Mouse (Mus musculus): ENCODE results near the gene Olfr65. TPM values are rescaled to one million over a fixed set of nuclear protein-coding genes. Genes with fewer than 3 reads are reported as not detected.

Gene Olfr65
- not detected in 3 replicates for total RNA-seq (2017)

GRCm38 (mm10) chr7:103903187-103903586, at the start of gene Olfr65:
Olfr65 (plus strand) TSS chr7:103903487.
- ATAC-seq (replicated peaks; ENCODE audit: insufficient number of reproducible peaks, low FRiP score, low TSS enrichment, poor library complexity, severe bottlenecking), result no peak

- ATAC-seq (replicated peaks; ENCODE audit: insufficient number of reproducible peaks, low FRiP score, low TSS enrichment, poor library complexity, severe bottlenecking), result no peak
Measured at GRCm38 (mm10) chr7:103854669-103855068, 48.6 kb upstream of the Olfr65 start.

DNA sequence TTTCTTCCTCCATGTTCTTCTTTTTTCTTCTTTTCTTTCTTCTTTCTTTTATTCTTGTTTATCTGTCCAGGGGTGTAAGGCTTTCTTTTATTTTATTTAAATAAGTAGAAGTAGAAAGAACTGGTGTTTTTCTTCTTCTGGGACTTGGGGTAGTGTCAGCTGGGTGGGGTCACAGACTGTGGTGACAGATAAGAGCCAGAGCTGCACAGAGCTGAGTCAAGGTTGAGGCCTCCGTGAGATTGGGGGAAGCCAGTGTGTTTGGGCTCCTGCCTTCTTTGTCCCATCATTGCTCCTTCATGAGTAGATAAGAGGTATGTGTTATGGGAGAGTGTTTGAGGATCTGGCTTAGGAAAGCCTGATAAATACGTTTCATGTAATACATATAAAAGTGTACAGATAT, 44.2 kb upstream of the Olfr65 start:
- no peak for ATAC-seq (replicated peaks; ENCODE audit: insufficient number of reproducible peaks, low FRiP score, low TSS enrichment, poor library complexity, severe bottlenecking)

- ATAC-seq (replicated peaks; ENCODE audit: insufficient number of reproducible peaks, low FRiP score, low TSS enrichment, poor library complexity, severe bottlenecking), result 0 out of 2 replicates have a peak, but pooled peaks have one; percentile 40
Measured at GRCm38 (mm10) chr7:103860855-103861254, 42.4 kb upstream of the Olfr65 start.

GRCm38 (mm10) chr7:103861531-103861930, 41.8 kb upstream of the Olfr65 start:
- ATAC-seq (replicated peaks; ENCODE audit: insufficient number of reproducible peaks, low FRiP score, low TSS enrichment, poor library complexity, severe bottlenecking), result no peak

DNA sequence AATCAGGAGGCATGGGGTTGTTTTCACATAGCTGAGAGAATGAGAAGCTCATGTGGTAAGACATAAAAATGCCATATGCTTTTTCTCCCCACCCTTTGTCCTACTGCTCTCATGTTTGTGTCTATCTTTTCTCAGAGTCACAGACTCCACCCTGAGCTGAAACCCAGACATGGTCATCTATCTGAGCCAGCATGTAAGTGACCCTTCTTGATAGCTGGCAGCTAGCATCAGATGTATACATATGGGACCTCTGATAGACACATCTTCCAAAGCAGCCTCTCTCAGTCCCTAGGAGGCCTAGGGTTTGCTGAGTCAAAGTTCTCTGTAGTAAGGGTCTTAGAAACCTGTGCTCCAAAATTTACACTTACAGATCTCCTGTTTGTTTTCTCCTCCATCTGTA, 37.6 kb upstream of the Olfr65 start:
- ATAC-seq (replicated peaks; ENCODE audit: insufficient number of reproducible peaks, low FRiP score, low TSS enrichment, poor library complexity, severe bottlenecking), result no peak

DNA sequence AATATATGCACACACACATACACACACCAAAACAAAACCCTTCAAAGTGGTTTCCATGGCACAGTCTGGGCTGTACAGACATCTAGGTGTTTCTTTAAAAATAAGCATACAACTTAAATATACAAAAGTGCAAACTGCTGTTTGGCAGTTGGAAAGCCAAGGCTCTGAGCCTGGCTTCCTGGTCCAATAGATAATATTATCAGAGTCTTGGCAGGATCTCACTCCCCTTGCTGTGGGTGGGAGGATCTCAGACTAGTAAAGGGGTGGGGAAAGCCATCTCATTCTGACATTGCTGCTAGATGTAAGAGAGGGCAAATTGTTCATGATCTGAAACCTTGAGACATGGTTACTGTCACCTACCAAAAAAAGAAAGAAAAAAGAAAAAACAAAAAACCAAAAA, 32.6 kb upstream of the Olfr65 start:
- ATAC-seq (replicated peaks; ENCODE audit: insufficient number of reproducible peaks, low FRiP score, low TSS enrichment, poor library complexity, severe bottlenecking), result no peak

GRCm38 (mm10) chr7:103873064-103873463, 30.2 kb upstream of the Olfr65 start:
- no peak for ATAC-seq (replicated peaks; ENCODE audit: insufficient number of reproducible peaks, low FRiP score, low TSS enrichment, poor library complexity, severe bottlenecking)

- ATAC-seq (replicated peaks; ENCODE audit: insufficient number of reproducible peaks, low FRiP score, low TSS enrichment, poor library complexity, severe bottlenecking), result no peak
Measured at GRCm38 (mm10) chr7:103874451-103874850, 28.8 kb upstream of the Olfr65 start.

DNA sequence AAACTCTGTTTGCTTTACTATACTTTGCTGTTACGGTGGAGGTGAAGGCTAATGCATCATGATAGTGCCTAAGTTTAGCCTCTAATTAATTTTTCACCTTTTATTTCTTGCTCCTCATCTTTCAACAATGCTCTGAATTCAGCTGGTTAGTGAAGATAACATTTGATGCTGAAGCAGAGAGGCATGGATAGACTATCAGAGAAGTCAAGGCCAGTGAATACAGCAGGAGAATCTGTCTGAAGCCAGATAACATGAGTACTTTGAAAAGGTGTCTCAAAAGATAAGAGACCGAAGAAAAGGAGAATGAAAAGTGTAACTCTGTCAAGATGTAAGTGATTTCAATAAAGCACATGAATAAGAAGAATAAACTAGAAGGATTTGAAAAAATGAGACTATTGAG, 26.2 kb upstream of the Olfr65 start:
- no peak for ATAC-seq (replicated peaks; ENCODE audit: insufficient number of reproducible peaks, low FRiP score, low TSS enrichment, poor library complexity, severe bottlenecking)

GRCm38 (mm10) chr7:103886152-103886551, 17.1 kb upstream of the Olfr65 start, which contains the start of gene Olfr66:
Olfr66 (minus strand) TSS chr7:103886252.
- ATAC-seq (replicated peaks; ENCODE audit: insufficient number of reproducible peaks, low FRiP score, low TSS enrichment, poor library complexity, severe bottlenecking), result no peak

- ATAC-seq (replicated peaks; ENCODE audit: insufficient number of reproducible peaks, low FRiP score, low TSS enrichment, poor library complexity, severe bottlenecking), result no peak
Measured at GRCm38 (mm10) chr7:103894385-103894784, 8.9 kb upstream of the Olfr65 start, which contains the start of gene Olfr64. Olfr64 (minus strand) TSS chr7:103894485.

GRCm38 (mm10) chr7:103910047-103910446, 6.8 kb downstream of the Olfr65 start:
- ATAC-seq (replicated peaks; ENCODE audit: insufficient number of reproducible peaks, low FRiP score, low TSS enrichment, poor library complexity, severe bottlenecking), result no peak

GRCm38 (mm10) chr7:103912969-103913511, 9.8 kb downstream of the Olfr65 start:
- no peak for ATAC-seq (replicated peaks; ENCODE audit: insufficient number of reproducible peaks, low FRiP score, low TSS enrichment, poor library complexity, severe bottlenecking)

GRCm38 (mm10) chr7:103915338-103915737, 12.1 kb downstream of the Olfr65 start:
- ATAC-seq (replicated peaks; ENCODE audit: insufficient number of reproducible peaks, low FRiP score, low TSS enrichment, poor library complexity, severe bottlenecking), result no peak

GRCm38 (mm10) chr7:103928525-103928924, 25.2 kb downstream of the Olfr65 start, which contains the start of gene Olfr631:
Olfr631 (plus strand) TSS chr7:103928825.
- ATAC-seq (replicated peaks; ENCODE audit: insufficient number of reproducible peaks, low FRiP score, low TSS enrichment, poor library complexity, severe bottlenecking), result no peak

DNA sequence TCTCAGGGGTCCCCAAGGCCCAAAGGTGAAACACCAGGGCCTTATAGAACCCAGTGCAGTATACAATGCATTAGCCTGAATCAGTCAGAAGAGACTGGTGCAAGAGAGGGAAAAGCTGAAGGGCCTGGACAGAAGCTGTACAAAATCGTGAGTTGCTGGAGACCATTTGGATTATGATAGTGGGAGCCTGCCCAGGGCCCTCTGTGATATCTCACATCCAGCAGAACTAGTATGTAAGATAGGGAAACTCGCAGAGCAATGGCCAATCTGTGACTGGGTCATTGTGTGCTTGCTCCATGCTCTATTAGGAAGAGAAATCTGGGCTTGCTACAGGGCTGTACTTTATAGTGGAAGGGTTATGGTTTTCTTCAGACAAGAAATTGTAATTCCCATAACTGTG, 31.0 kb downstream of the Olfr65 start, which contains the start of gene Olfr632:
Gene Olfr632 (plus strand): TSS at position 84 of the 400 bp plus-strand sequence.
- no peak for ATAC-seq (replicated peaks; ENCODE audit: insufficient number of reproducible peaks, low FRiP score, low TSS enrichment, poor library complexity, severe bottlenecking)

- ATAC-seq (replicated peaks; ENCODE audit: insufficient number of reproducible peaks, low FRiP score, low TSS enrichment, poor library complexity, severe bottlenecking), result peak; percentile 66; the same call in 1 of the 2 replicates
Measured at GRCm38 (mm10) chr7:103942730-103943129, 39.4 kb downstream of the Olfr65 start.

- no peak for ATAC-seq (replicated peaks; ENCODE audit: insufficient number of reproducible peaks, low FRiP score, low TSS enrichment, poor library complexity, severe bottlenecking)
Measured at GRCm38 (mm10) chr7:103944137-103944536, 40.9 kb downstream of the Olfr65 start, which contains the start of gene Olfr633. Olfr633 (plus strand) TSS chr7:103944437.
